Mouse (Mus musculus) stomach, embryonic 14.5 days (tissue): ENCODE results near the gene Phf1. TPM values are rescaled to one million over a fixed set of nuclear protein-coding genes. Genes with fewer than 3 reads are reported as not detected.

Experiments
- ATAC-seq: fragments of 200-750 bp; cut with Nextera tagmentation; 2 replicates; pipeline ENCODE4 v1.8.0; 2017; ENCODE audit warnings: low read depth, moderate TSS enrichment; ENCODE audit not compliant: insufficient number of reproducible peaks, insufficient read depth, low FRiP score
- H3K27ac ChIP-seq: fragments of 300-500 bp; sonication (generic); 2 replicates; pipeline ENCODE4 v1.5.1; 2014; ENCODE audit warnings: mild to moderate bottlenecking, low read length, moderate library complexity, mixed read lengths
- H3K27me3 ChIP-seq: fragments of 300-500 bp; sonication (generic); 2 replicates; pipeline ENCODE4 v1.6.1; 2014; ENCODE audit warnings: low read length, control low read depth, mixed read lengths; ENCODE audit not compliant: control insufficient read depth, insufficient read depth
- H3K36me3 ChIP-seq: fragments of 300-500 bp; sonication (generic); 2 replicates; pipeline ENCODE4 v1.6.1; 2014; ENCODE audit warnings: mild to moderate bottlenecking, control low read depth, low read length, moderate library complexity, mixed read lengths; ENCODE audit not compliant: control insufficient read depth, insufficient read depth
- H3K4me1 ChIP-seq: fragments of 300-500 bp; sonication (generic); 2 replicates; pipeline ENCODE4 v1.6.1; 2014; ENCODE audit warnings: low read length, control low read depth, mixed read lengths; ENCODE audit not compliant: control insufficient read depth, insufficient read depth
- H3K4me2 ChIP-seq: fragments of 300-500 bp; sonication (generic); replicated peaks from 2 replicates; pipeline ENCODE4 v1.6.1; 2014; ENCODE audit warnings: low read depth, low read length, control low read depth
- H3K4me3 ChIP-seq: fragments of 300-500 bp; sonication (generic); 2 replicates; pipeline ENCODE4 v1.5.1; 2014; ENCODE audit warnings: low read depth, low read length, control low read depth
- H3K9ac ChIP-seq: fragments of 300-500 bp; sonication (generic); replicated peaks from 2 replicates; pipeline ENCODE4 v1.6.1; 2014; ENCODE audit warnings: low read depth, mild to moderate bottlenecking, control low read depth, low read length, moderate library complexity, mixed read lengths
- H3K9me3 ChIP-seq: fragments of 300-500 bp; sonication (generic); 2 replicates; pipeline ENCODE4 v1.6.1; 2016; ENCODE audit warnings: low read depth, low read length, control low read depth; ENCODE audit not compliant: control insufficient read depth
- WGBS: fragments of 180-500 bp; shearing (Covaris S2); extraction: QIAGEN DNeasy Blood & Tissue Kit; methylation state at CpG from one replicate; pipeline ENCODE4 v1.1.7; 2014; 5-methylcytosine and 5-hydroxymethylcytosine counted together
- polyA plus RNA-seq: library from polyadenylated mRNA; unstranded; fragments of >200 nt; fragmentation: Nextera tagmentation; extraction: Ambion mirVana; gene quantifications from 2 replicates; pipeline ENCODE4 v1.2.1, GENCODE M21; 2014

The Phf1 gene
- polyA plus RNA-seq, 1 experiment from 2014 or later: 8.9 TPM

DNA sequence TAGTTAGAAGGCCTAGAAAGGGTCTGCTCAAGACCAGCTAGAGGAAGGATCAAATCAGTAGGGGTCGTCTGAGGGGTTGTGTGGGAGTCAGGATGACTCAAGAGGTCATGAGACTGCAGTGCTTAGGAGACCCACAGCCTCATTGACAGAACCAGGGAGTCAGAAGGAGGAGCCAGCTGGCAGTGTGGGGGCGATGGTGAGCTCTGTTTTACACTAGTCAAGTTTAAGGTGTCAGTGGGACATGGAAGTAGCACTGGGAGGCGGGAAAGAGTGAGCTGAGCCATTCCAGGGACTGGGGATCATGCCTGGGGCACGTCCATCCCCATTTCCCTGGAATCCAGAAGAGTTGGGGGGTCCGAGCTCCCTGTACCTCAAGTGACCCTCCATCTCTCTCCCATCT is 26.0 kb downstream of the Phf1 start:
- H3K4me1 ChIP-seq: no peaks in the 10 kb centered on the region; the same call in 1 of the 2 replicates
- H3K36me3 ChIP-seq: peaks cover 46% of the 10 kb centered on the region
- H3K4me3 ChIP-seq: no peak overlapping the region
- no peak overlapping the region for H3K27ac ChIP-seq
- H3K27me3 ChIP-seq: no peaks in the 10 kb centered on the region
- H3K9ac ChIP-seq: no peak overlapping the region
- no peak overlapping the region for H3K4me2 ChIP-seq
- WGBS: 57% methylated on average over 5 of the region's 5 CpGs
- H3K9me3 ChIP-seq: no peaks in the 10 kb centered on the region
- ATAC-seq: no peak

DNA sequence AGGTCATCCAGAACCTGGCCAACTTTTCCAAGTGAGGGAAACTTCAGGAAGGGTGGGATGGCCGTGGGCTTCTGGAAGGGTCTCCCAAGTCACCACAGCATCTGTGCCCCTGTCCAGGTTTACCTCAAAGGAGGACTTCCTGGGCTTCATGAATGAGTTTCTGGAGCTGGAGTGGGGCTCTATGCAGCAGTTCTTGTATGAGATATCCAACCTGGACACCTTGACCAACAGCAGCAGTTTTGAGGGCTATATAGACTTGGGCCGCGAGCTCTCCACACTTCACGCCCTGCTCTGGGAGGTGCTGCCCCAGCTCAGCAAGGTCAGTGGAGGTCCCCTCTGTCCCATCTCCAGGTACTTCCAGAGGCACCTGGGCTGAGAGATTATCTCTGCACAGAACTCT is 27.0 kb downstream of the Phf1 start:
- Histone ChIP-seq H3K27me3 (no peaks in the 10 kb centered on the region), H3K4me3 (no peak overlapping the region), H3K9ac (no peak overlapping the region), H3K27ac (no peak overlapping the region), H3K36me3 (peaks cover 46% of the 10 kb centered on the region), H3K9me3 (no peaks in the 10 kb centered on the region), H3K4me1 (no peaks in the 10 kb centered on the region), H3K4me2 (no peak overlapping the region)
- ATAC-seq: no peak
- WGBS: 95% methylated on average over 4 of the region's 4 CpGs

DNA sequence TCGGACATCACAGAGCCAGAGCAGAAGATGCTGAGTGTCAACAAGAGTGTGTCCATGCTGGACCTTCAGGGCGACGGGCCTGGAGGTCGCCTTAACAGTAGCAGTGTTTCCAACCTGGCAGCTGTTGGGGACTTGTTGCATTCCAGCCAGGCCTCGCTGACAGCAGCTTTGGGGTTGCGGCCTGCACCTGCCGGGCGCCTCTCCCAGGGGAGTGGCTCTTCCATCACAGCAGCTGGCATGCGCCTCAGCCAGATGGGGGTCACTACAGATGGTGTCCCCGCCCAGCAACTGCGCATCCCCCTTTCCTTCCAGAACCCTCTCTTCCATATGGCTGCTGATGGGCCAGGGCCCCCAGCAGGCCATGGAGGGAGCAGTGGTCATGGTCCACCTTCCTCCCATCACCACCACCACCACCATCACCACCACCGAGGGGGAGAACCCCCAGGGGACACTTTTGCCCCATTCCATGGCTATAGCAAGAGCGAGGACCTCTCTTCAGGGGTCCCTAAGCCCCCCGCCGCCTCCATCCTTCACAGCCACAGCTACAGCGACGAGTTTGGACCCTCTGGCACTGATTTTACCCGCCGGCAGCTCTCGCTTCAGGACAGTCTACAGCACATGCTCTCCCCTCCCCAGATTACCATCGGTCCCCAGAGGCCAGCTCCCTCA is 28.9 kb downstream of the Phf1 start:
- H3K27me3 ChIP-seq: no peaks in the 10 kb centered on the region
- WGBS: 89% methylated on average over 21 of the region's 21 CpGs
- no peak overlapping the region for H3K4me3 ChIP-seq
- H3K9me3 ChIP-seq: no peaks in the 10 kb centered on the region
- no peak overlapping the region for H3K27ac ChIP-seq
- no peak for ATAC-seq
- H3K9ac ChIP-seq: no peak overlapping the region
- no peak overlapping the region for H3K4me2 ChIP-seq
- no peaks in the 10 kb centered on the region for H3K4me1 ChIP-seq
- peaks cover 42% of the 10 kb centered on the region for H3K36me3 ChIP-seq

DNA sequence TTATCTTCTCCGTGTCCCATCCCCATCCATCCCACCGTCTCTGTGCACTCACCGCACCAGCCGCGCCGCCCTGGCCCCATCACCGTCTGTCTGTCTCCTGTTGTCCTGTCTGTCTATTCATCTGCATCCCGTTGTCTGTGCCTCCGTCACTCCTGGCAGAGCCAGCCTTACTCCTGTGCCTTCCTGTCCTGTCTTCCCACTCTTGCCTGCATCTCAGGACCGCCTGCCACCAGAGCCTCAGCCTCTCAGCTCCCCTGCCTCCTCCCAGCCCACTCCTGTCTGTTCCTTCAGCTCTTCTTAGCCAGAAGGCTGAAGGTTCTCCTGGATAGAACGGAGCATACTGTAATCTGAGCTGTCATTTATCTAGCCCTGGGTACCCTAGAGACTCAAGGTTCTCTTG is 34.1 kb downstream of the Phf1 start:
- Histone ChIP-seq H3K4me3 (no peak overlapping the region), H3K4me2 (no peak overlapping the region), H3K4me1 (peaks cover 10% of the 10 kb centered on the region; the same call in 1 of the 2 replicates), H3K27me3 (no peaks in the 10 kb centered on the region), H3K36me3 (peaks cover 25% of the 10 kb centered on the region), H3K27ac (no peak overlapping the region), H3K9me3 (no peaks in the 10 kb centered on the region), H3K9ac (no peak overlapping the region)
- ATAC-seq: no peak
- 82% methylated on average over 11 of the region's 11 CpGs for WGBS

DNA sequence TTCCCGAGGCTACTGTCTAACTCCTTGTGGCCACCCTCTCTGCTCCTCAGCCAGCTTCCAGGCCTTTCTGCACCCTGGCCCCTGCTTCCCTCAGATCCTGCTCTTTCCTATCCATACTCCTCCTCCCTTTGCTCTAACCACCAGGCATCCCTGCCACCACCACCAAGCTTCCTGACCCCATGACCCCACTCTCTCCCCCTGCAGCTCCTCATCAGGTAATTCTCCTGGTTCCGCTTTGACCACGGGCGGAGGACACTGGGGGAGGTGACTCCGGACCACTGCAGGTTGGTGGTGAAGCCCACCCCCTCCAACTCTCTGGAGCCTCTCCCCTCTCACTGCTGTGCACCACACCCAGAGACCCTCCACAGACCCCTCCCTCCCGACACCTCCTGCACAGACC is 34.6 kb downstream of the Phf1 start:
- H3K4me2 ChIP-seq: no peak overlapping the region
- ATAC-seq: no peak
- no peaks in the 10 kb centered on the region for H3K27me3 ChIP-seq
- WGBS: 90% methylated on average over 6 of the region's 6 CpGs
- H3K9me3 ChIP-seq: no peaks in the 10 kb centered on the region
- H3K4me1 ChIP-seq: peaks cover 10% of the 10 kb centered on the region; the same call in 1 of the 2 replicates
- H3K36me3 ChIP-seq: peaks cover 21% of the 10 kb centered on the region
- no peak overlapping the region for H3K9ac ChIP-seq
- no peak overlapping the region for H3K27ac ChIP-seq
- H3K4me3 ChIP-seq: no peak overlapping the region

DNA sequence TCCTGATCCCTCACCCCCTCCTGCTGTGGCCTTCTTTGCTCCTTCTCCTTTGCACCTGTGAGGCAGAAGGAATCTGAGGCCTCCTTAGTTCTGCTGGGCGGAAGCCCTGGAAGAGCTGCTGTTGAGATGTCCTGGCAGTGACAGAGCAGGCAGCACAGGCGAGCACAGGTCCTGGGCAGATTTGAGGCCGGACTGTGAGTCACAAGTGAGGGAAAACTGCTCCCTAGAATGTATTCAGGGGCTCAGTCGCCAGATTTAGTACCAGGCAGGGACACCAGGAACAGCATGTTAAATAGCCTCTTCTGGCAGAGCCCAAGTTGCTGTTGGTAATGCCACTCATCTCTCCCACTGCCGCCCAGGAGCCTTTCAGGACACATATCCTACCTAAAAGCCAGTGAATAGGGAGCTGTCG is 35.4 kb downstream of the Phf1 start:
- Histone ChIP-seq H3K36me3 (peaks cover 18% of the 10 kb centered on the region), H3K4me1 (peaks cover 10% of the 10 kb centered on the region; the same call in 1 of the 2 replicates), H3K27ac (no peak overlapping the region), H3K4me2 (no peak overlapping the region), H3K9me3 (no peaks in the 10 kb centered on the region), H3K27me3 (no peaks in the 10 kb centered on the region), H3K4me3 (no peak overlapping the region), H3K9ac (no peak overlapping the region)
- WGBS: 86% methylated on average over 6 of the region's 6 CpGs
- ATAC-seq: no peak

DNA sequence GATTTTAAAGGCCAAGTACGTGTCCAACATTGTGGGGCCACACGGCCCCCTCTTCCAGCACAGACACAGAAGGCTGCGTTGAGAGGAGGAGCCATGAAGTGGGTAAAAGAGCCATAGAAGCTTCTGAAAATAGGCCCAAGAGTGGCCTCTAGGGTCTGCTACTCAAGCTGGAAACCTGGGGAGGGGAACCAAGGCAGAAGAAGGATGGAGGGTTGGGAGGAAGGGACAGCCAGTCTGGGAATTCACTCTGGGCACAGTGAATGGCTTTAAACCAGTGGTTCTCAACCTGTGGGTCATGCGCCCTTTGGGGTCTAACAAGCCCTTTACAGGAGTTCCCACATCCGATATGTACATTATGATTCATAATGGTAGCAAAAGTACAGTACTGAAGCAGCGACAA is 36.4 kb downstream of the Phf1 start:
- no peak overlapping the region for H3K4me3 ChIP-seq
- no peak for ATAC-seq
- H3K4me1 ChIP-seq: peaks cover 17% of the 10 kb centered on the region; the same call in 1 of the 2 replicates
- no peaks in the 10 kb centered on the region for H3K9me3 ChIP-seq
- no peak overlapping the region for H3K27ac ChIP-seq
- H3K4me2 ChIP-seq: no peak overlapping the region
- H3K9ac ChIP-seq: no peak overlapping the region
- no peaks in the 10 kb centered on the region for H3K27me3 ChIP-seq
- peaks cover 18% of the 10 kb centered on the region for H3K36me3 ChIP-seq
- 86% methylated on average over 6 of the region's 6 CpGs for WGBS

DNA sequence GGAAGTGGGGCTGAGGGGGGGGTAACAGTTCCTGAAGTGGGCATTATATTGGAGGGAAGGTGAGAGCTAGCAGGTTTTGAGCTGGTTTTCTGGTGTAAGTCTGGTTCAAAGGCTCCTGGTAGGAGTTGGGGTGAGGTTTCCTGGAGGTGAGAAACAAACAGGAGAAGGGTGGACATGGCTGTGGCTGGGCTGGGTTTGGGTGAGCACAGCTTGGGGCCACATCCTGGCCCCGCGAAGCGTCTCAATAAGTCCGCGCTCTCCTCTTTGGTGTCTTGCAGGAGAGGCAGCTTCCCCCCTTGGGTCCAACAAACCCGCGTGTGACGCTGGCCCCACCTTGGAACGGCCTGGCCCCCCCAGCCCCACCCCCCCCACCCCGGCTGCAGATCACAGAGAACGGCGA is 37.4 kb downstream of the Phf1 start:
- Histone ChIP-seq H3K4me3 (no peak overlapping the region), H3K27me3 (no peaks in the 10 kb centered on the region), H3K36me3 (peaks cover 24% of the 10 kb centered on the region), H3K9ac (no peak overlapping the region), H3K9me3 (no peaks in the 10 kb centered on the region), H3K4me1 (peaks cover 18% of the 10 kb centered on the region; the same call in 1 of the 2 replicates), H3K27ac (no peak overlapping the region), H3K4me2 (no peak overlapping the region)
- 60% methylated on average over 11 of the region's 12 CpGs for WGBS
- no peak for ATAC-seq
